Mouse (Mus musculus): ENCODE measurements around the gene Fam186b.
A peak's percentile ranks its signal among the peaks of the same experiment; 100 is the strongest.

The Fam186b gene

GRCm38 (mm10) chr15:99320168-99320674 is 24.5 kb upstream of the Fam186b start:
- no peak for DNase-seq (ENCODE audit: low read depth, low spot score)

DNA sequence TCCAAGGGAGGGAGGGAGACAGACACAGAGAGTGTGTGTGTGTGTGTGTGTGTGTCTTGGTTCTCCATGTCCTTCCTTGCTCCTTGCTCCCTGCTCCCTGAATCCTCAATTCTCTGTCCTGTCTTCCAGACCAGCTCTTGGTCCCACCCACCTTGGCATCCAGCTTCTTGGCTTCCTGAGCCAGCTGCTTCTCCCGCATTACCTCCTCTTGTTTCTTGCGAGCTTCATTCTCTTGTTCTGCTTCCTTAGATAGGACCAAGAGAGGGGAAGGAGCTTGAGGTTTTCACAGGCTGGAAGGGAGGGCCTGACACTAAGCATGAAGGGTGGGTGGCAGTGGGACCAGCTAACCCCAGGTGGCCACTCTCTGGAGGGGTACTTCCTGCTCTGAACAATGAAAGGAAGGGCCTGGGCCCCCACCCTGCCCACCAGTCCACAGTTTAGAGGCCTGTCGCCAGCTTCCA is 23.8 kb upstream of the Fam186b start:
- no peak for DNase-seq (ENCODE audit: low read depth, low spot score)

DNA sequence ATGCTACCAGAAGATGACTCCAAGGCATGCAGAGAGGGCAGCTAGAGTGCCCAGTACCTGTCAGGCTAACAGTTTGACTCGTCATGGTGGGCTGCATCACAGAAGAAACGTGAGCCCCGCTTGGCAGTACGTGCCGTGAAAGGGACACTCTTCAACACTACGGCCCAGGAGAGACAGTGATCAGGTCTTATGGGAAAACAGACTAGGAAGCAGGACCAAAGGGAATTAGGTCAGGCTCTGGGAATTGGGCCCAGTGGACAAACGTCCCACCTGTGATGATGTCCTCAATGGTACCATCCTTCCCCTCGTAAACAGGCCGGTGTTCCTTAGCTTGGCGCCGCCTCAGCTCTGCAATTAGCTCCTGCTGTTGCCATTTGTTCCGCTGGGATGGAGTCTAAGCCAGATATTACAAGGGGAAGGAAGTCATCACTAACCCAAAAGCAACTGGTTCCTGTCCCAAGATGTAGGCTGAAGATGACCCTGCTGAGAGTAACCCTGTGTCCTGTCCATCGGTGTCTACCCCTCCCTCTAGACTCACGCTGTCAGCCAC is 23.2 kb upstream of the Fam186b start:
- DNase-seq (ENCODE audit: low read depth, low spot score), result no peak

- no peak for DNase-seq (ENCODE audit: low read depth, low spot score)
Measured at GRCm38 (mm10) chr15:99318071-99318470, 22.4 kb upstream of the Fam186b start.

DNA sequence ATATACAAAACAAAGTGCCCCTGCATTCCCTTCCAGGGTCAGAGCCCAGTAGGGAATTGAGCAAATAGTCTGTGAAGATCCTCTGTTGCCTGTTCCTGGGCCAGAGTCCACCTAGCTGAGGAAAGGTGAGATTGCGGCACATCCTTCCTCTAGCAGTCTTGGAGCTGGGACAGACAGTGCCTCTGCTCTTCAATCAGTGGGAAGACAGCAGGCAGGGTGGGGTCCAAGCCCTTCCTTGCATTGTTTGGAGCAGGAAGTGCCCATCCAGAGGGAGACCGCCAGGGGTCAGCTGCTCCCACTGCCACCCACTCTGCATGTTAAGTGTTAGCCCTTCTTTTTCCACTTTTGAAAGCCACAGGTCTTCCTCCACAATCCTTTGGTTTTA is 21.6 kb upstream of the Fam186b start:
- DNase-seq (ENCODE audit: low read depth, low spot score), result no peak

GRCm38 (mm10) chr15:99316314-99317266 is 20.9 kb upstream of the Fam186b start:
- peak; percentile 86 for DNase-seq (ENCODE audit: low read depth, low spot score)

DNA sequence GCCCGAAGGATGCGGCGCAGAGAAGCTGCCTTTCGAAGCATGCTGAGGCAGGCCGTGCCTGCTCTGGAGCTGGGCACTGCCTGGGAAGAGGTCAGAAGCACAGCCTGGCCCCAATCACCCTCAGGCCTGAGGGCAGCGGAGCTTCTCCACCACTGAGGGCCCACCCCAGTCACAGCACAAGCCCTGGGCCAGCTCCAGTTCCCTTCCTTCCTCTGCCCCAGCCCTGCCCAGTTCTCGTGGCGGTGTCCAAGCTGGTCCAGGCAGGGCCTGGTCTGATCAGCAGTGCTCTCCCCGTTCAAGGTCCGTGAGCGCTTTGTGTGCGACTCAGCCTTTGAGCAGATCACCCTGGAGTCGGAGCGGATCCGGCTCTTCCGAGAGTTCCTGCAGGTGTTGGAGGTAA is 19.2 kb upstream of the Fam186b start:
- no peak for DNase-seq (ENCODE audit: low read depth, low spot score)

DNA sequence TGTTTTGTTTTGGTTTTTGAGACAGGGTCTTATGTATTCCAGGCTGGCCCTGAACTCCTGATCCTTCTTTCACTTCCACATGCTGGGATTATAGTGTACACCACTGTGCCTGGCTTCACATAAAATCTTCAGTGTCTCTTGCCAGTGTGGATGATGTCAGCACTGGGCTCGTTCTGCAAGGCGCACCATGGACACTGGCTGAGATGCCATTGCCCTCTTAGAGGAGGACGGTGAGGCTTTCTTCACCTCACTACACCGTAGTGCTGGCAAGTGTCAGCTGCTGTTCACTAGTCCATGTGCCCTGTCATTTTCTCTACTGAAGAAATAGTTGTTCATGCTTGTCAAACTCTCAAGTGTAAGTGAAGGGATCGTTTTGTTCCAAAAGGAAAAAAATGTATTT is 14.9 kb upstream of the Fam186b start:
- no peak for DNase-seq (ENCODE audit: low read depth, low spot score)

DNA sequence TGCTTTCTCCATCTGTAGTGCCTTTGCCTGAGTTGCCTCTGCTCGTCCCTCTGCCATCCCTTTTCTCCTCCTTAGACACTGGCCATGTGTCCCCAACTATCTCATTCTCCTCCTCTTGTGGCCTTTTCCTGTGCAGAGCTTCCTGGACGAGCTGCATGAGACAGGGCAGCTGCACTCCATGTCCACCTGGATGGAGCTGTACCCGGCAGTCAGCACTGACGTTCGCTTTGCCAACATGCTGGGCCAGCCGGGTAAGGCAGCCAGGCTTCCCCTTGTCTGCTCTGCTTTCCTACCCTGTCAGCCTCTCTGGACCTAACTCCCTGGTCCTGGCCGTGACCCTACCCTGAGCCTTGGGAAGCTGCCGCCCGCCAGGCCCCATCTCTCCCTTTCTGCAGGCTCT is 13.9 kb upstream of the Fam186b start:
- DNase-seq (ENCODE audit: low read depth, low spot score), result no peak

- DNase-seq (ENCODE audit: low read depth, low spot score), result no peak
Measured at GRCm38 (mm10) chr15:99307476-99307875, 11.8 kb upstream of the Fam186b start.

DNA sequence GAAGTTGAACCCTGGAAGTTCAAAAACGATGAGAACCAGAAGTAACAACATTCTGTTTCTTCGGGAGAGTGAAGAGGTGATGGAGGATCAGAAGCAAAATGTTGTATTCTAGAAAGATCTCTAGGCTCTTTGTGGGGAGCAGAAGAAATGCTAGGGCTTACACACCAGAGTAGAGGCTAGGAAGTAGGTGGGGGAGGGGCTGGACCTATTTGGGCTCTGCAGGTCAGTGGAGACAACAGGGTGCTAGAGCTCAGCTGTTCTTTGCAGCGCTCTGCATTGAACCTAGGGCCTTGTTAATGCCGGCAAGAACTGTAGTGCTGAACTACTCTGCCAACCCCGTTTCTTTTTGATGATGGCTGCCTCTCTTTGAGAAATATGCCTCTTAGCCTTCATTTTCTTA is 525 bp upstream of the Fam186b start:
- DNase-seq (ENCODE audit: low read depth, low spot score), result peak; percentile 47

DNA sequence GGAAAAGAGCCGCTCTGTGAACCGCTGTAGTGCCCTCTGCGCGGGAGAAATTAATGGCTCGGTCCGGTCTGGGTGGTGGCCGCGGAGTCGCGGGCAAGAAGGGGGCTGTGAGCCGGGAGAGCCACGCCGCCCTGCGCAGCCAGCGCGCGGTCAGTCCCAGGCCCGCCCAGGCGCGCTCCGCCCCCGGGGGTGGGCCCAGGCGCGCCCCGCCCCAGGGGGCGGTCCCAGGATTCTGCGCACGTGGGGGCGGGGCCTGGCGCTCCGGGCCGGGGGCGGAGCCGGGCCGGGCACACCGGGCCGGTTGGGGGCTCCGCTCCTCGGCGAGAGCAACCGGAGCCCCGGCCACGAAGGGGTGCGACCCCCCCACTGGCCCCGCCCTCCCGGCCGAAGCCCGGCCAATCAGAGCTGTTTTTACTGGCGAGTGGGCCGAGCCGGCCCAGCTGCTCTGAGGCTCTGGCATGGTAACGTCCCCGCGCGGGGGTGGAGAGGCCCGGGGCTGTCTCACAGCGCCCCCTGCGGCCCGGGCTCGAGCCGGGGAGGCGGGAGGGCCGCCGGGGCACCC is 794 bp downstream of the Fam186b start, which contains the start of gene Prpf40b:
TSS of gene Prpf40b (plus strand) at position 275 of the 562 bp plus-strand sequence.
- DNase-seq (ENCODE audit: low read depth, low spot score), result peak; percentile 91

- DNase-seq (ENCODE audit: low read depth, low spot score), result peak; percentile 47
Measured at GRCm38 (mm10) chr15:99294287-99294686, 1.4 kb downstream of the Fam186b start.

DNA sequence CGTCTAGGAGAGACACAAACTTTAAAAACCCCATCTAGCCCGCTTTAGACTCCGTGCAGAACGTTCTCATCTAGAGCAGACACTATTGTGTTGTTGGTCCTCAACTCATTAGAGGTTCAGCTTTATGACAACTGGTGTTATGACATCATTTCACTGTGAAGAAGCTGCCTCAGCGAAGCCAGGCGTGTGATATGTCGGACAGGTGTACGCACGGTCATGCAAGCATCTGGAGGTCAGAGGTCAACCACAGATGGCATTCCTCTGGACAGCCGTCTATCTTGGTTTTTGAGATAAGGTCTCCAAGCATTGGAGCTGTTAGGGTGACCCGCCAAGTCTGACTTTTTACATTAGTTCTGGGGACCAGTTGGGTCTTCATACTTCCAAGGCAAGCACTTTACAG is 5.1 kb downstream of the Fam186b start:
- DNase-seq (ENCODE audit: low read depth, low spot score), result no peak

- no peak for DNase-seq (ENCODE audit: low read depth, low spot score)
Measured at GRCm38 (mm10) chr15:99285189-99285535, 10.5 kb downstream of the Fam186b start.

DNA sequence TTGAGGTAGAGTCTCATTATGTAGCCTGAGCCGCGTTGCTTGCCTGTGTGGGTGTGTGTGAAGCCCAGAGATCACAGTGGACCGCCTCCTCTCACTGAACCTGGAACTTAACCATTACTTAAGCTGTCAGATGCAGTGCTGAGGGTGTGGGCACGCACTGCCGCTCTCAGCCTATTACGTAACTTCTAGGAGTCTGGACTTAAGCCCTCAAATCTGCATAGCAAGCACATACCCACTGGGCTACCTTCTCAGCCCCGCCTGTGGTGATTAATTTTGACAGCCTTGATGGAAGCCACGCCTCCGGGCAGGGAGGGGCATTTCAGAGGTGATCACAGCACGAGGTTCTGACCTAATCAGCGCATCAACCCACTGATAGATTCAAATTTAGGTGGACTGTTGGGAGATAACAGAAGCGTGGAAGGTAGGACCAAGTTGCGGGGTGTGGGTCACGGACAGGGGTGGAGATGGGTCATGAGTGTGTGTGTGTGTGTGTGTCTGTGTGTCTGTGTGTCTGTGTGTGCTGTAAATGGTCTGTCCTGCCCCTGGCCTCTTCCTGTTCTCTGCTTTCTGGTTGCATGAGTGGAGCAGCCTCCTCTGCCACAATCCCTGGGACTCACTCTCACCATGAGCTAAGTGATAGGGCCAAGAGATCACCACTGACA is 11.0 kb downstream of the Fam186b start:
- DNase-seq (ENCODE audit: low read depth, low spot score), result peak; percentile 45

DNA sequence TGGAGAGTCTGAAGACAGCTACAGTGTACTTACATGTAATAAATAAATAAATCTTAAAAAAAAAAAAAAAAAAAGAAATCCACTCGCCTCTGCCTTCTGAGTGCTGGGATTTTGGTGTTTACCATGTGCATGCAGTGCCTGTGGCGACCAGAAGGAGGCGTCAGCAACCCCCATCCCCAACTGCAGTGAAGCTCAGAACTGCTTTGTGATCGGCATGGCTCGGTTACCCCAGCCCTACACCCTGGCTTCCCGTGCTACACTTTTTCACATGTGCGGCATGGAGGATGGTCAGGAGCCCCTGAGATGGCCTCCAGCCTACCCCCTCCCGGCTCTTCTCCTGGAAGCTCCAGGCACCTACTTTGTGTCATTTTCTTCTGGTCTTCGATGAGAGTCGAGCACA is 12.2 kb downstream of the Fam186b start:
- peak; percentile 62 for DNase-seq (ENCODE audit: low read depth, low spot score)

GRCm38 (mm10) chr15:99278271-99278670 is 17.4 kb downstream of the Fam186b start:
- DNase-seq (ENCODE audit: low read depth, low spot score), result no peak

DNA sequence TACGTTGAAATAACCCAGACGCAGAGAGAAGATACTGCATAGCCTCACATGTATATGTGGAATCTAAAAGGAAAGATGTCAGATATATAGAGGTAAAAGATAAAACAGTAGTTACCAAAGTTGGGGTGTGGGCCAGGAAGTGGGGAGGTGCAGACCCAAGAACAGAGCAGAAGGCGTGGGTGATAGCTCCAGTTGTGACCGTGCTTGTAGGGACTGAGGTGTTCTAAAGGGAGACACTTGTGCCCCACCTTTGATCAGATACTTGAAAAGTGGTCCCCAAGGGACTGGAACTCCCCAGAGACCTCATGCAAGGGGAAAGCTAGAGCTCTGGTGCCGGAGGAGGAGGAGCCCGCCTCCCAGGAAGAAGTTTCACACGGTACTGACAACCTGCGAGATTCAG is 19.6 kb downstream of the Fam186b start:
- peak; percentile 51 for DNase-seq (ENCODE audit: low read depth, low spot score)

GRCm38 (mm10) chr15:99265679-99266078 is 30.0 kb downstream of the Fam186b start:
- DNase-seq (ENCODE audit: low read depth, low spot score), result peak; percentile 90

DNA sequence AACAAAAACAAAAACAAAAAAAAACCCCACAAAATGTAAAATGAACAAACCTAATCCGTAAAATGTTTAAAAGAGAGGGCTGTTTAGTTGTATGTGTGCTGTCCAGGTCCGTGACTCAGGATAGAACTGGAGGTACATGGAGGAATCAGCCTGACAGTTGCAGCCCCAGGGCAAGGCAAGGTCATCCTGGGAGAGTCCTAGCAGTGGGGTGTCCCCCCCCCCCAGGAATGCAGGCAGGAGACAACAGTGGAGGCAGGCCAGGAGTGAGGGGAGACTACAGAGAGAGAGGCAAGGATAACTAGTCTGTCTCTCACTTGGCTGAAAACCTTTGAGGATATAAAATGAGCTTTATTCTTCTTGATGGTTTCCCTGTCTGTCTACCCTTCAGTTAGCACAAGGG is 31.3 kb downstream of the Fam186b start:
- DNase-seq (ENCODE audit: low read depth, low spot score), result no peak

GRCm38 (mm10) chr15:99262702-99263101 is 33.0 kb downstream of the Fam186b start:
- DNase-seq (ENCODE audit: low read depth, low spot score), result no peak
